21 mouse cellular contexts compared by ENCODE assay signal in the genomic region with DNA sequence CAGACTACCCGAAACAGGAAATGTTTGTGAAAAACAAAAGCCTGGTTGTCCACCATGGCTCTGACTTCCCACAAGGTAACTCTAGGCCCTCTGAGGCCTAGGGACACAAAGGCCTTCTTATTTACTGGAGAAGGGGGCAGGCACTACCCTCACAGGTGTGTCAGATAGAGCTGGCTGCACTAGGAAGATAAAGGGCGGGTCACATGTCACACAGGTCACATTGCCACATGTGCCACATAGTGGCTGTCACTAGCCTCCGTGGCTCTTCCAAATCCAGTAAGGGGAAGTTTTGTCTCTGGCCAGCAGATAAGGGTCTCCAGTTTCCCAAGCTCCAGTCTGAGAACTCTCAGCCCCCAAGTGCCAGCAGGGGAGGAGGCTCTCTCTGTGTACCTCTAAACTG. TPM values are rescaled to one million over a fixed set of nuclear protein-coding genes. Genes with fewer than 3 reads are reported as not detected.
A peak's percentile ranks its signal among the peaks of the same experiment; 100 is the strongest.
DNase-seq lines count a peak whose midpoint lies in the region; ATAC-seq and TF ChIP-seq lines count a peak whose summit lies in the region.
"Had no signal": no experiment of that assay in that cellular context is flagged by ENCODE, and none has a peak within 500 bp of the region (broad histone marks: within the 10 kb centered on the region; RNA-seq: fewer than 3 reads in every experiment).

No protein-coding gene starts in this region.

- H3K27ac ChIP-seq in liver, embryonic 14.5 days = no peak overlapping the region
- H3K27ac ChIP-seq in stomach, postnatal 0 days (replicated peaks) = peak overlapping the region; percentile 45; the same call in 1 of the 2 replicates
- H3K27ac ChIP-seq: forebrain, embryonic 15.5 days; heart, embryonic 10.5 days; neural tube, embryonic 12.5 days had no signal

- no peaks in the 10 kb centered on the region for H3K27me3 ChIP-seq in liver, embryonic 14.5 days (ENCODE audit: control insufficient read depth, insufficient read depth, low read length)
- no peaks in the 10 kb centered on the region for H3K27me3 ChIP-seq in stomach, postnatal 0 days (ENCODE audit: control insufficient read depth, insufficient read depth, low read length)
- H3K27me3 ChIP-seq: forebrain, embryonic 15.5 days; limb, embryonic 12.5 days; neural tube, embryonic 12.5 days; Patski had no signal

- 16% methylated on average over 3 of the region's 3 CpGs for WGBS in liver, embryonic 14.5 days (ENCODE audit: insufficient replicate concordance)
- 62% methylated on average over 3 of the region's 3 CpGs for WGBS in stomach, postnatal 0 days

- peaks cover 3 to 8% of the 10 kb centered on the region in 2 experiments; a peak in 3 of 4 replicates for H3K4me1 ChIP-seq in liver, embryonic 14.5 days (replicated peaks; ENCODE audit: control insufficient read depth in 2 of 2, insufficient read depth in 2 of 2, low read length in 1 of 2)
- H3K4me1 ChIP-seq in stomach, postnatal 0 days (replicated peaks; ENCODE audit: control insufficient read depth, insufficient read depth) = peaks cover 6% of the 10 kb centered on the region; the same call in 1 of the 2 replicates

- intact Hi-C loops in left cerebral cortex, postnatal 25 days (cut with DNase I) = no loop called here

- no peaks in the 10 kb centered on the region for H3K9me3 ChIP-seq in liver, embryonic 14.5 days (ENCODE audit: control insufficient read depth, low read length)
- H3K9me3 ChIP-seq in stomach, postnatal 0 days (ENCODE audit: control insufficient read depth, low read length) = no peaks in the 10 kb centered on the region
- H3K9me3 ChIP-seq: forebrain, embryonic 15.5 days; heart, embryonic 10.5 days; limb, embryonic 12.5 days; neural tube, embryonic 12.5 days had no signal

- H3K9ac ChIP-seq in liver, embryonic 14.5 days (replicated peaks) = no peak overlapping the region
- H3K9ac ChIP-seq in stomach, postnatal 0 days (ENCODE audit: low read length) = no peak overlapping the region
- H3K9ac ChIP-seq: forebrain, embryonic 15.5 days; limb, embryonic 12.5 days; neural tube, embryonic 12.5 days had no signal

- no peak overlapping the region for H3K4me2 ChIP-seq in liver, embryonic 14.5 days (ENCODE audit: low read depth)
- no peak overlapping the region for H3K4me2 ChIP-seq in stomach, postnatal 0 days (replicated peaks; ENCODE audit: low read depth)
- H3K4me2 ChIP-seq: forebrain, embryonic 15.5 days; limb, embryonic 12.5 days; neural tube, embryonic 12.5 days had no signal

- H3K36me3 ChIP-seq in liver, embryonic 14.5 days (replicated peaks; ENCODE audit: control insufficient read depth, insufficient read depth, low read depth) = no peaks in the 10 kb centered on the region
- H3K36me3 ChIP-seq in stomach, postnatal 0 days (ENCODE audit: control insufficient read depth, insufficient read depth, low read length) = 0 out of 2 replicates have a peak, but pooled peaks cover 5% of the 10 kb centered on the region

- TF ChIP-seq CTCF in liver, embryonic 14.5 days (IDR thresholded peaks at IDR 0.05; ENCODE audit: low read depth) = no peak
- no peak for TF ChIP-seq CTCF in stomach, postnatal 0 days (IDR thresholded peaks at IDR 0.05; ENCODE audit: low read depth)

- peak; percentile 77; the same call in 1 of the 2 replicates for ATAC-seq in erythroid progenitor cell, adult 5-6 weeks (replicated peaks; ENCODE audit: low FRiP score, poor library complexity, severe bottlenecking)
- ATAC-seq in liver, embryonic 14.5 days (ENCODE audit: insufficient read depth) = peak; percentile 85
- ATAC-seq in stomach, postnatal 0 days (ENCODE audit: low FRiP score, low TSS enrichment) = peak; percentile 58; the same call in 1 of the 2 replicates
- ATAC-seq: forebrain, embryonic 15.5 days; hindbrain, embryonic 16.5 days; Patski had no signal

- no peak overlapping the region for H3K4me3 ChIP-seq in liver, embryonic 14.5 days (ENCODE audit: insufficient read depth in 1 of 2, low read depth in 2 of 2, low read length in 2 of 2)
- no peak overlapping the region for H3K4me3 ChIP-seq in stomach, postnatal 0 days (ENCODE audit: low read depth, low read length)
- H3K4me3 ChIP-seq: erythroblast, embryonic 14.5 days; forebrain, embryonic 15.5 days; heart, embryonic 10.5 days; limb, embryonic 12.5 days; neural tube, embryonic 12.5 days had no signal

- peak; percentile 0 for DNase-seq in kidney, postnatal 14 days
- no peak for DNase-seq in kidney, adult 8-10 months
- peak; percentile 44 to 59 (median 47) for DNase-seq in liver, embryonic 14.5 days (ENCODE audit: low read depth in 3 of 3, low spot score in 3 of 3)
- DNase-seq in stomach, postnatal 0 days (ENCODE audit: low spot score) = peak; percentile 23
- no peak for DNase-seq in left cerebral cortex, postnatal 25 days (ENCODE audit: low spot score in 2 of 2)
- no peak for DNase-seq in lung, postnatal 14 days
- no peak for DNase-seq in spleen, postnatal 14 days (ENCODE audit: low spot score in 2 of 2)
- DNase-seq: adrenal gland, postnatal 14 days; cerebellum, postnatal 10 days; embryo, embryonic 11 days; gastrocnemius, postnatal 36 days; heart, postnatal 4 days; kidney, adult 9 months had no signal

- TF ChIP-seq EP300 in liver, embryonic 14.5 days (IDR thresholded peaks at IDR 0.05; ENCODE audit: low read depth) = peak; percentile 48
- no peak for TF ChIP-seq EP300 in stomach, postnatal 0 days (optimal IDR thresholded peaks at IDR 0.05)

RNA-seq across cellular contexts. Expression of gene Twsg1, which starts 31.8 kb away (rescaled TPM):
- total RNA-seq in erythroid progenitor cell, adult 5-6 weeks (2015; ENCODE audit: low replicate concordance) = 10.9 and 16.9 TPM in 2 replicates
- total RNA-seq in erythroid progenitor cell, adult 5-6 weeks (2017; ENCODE audit: low replicate concordance) = 10.5 and 13.8 TPM in 2 replicates
- polyA plus RNA-seq in liver, embryonic 14.5 days (2012; rRNA removed) = 7.7 and 8.1 TPM in 2 replicates
- polyA plus RNA-seq in liver, embryonic 14.5 days (2014; fragmentation: Nextera tagmentation; extraction: Ambion mirVana) = 16.1 and 18.3 TPM in 2 replicates
- polyA plus RNA-seq in stomach, postnatal 0 days (2015; fragmentation: Nextera tagmentation; extraction: Ambion mirVana) = 63.5 and 66.8 TPM in 2 replicates
- total RNA-seq in left cerebral cortex, postnatal 25 days (2021) = 10 to 100 TPM; 25.2 to 30.1 TPM

RNA-seq across cellular contexts. Expression of gene Ralbp1, which starts 33.6 kb away (rescaled TPM):
- 18.9 and 22.7 TPM in 2 replicates for total RNA-seq in erythroid progenitor cell, adult 5-6 weeks (2015; ENCODE audit: low replicate concordance)
- total RNA-seq in erythroid progenitor cell, adult 5-6 weeks (2017; ENCODE audit: low replicate concordance) = 40.8 and 45.1 TPM in 2 replicates
- polyA plus RNA-seq in liver, embryonic 14.5 days (2012; rRNA removed) = 11.0 and 15.7 TPM in 2 replicates
- polyA plus RNA-seq in liver, embryonic 14.5 days (2014; fragmentation: Nextera tagmentation; extraction: Ambion mirVana) = 36.0 and 38.1 TPM in 2 replicates
- 114 and 117 TPM in 2 replicates for polyA plus RNA-seq in stomach, postnatal 0 days (2015; fragmentation: Nextera tagmentation; extraction: Ambion mirVana)
- total RNA-seq in left cerebral cortex, postnatal 25 days (2021) = 10 to 100 TPM; 53.1 to 57.8 TPM

Comparison
In these comparisons a context has a peak if more than half of its experiments do, and no peak if none do; other contexts are left out.
1. DNase-seq: peak in kidney, postnatal 14 days (single experiment), liver, embryonic 14.5 days (3 of 3) and stomach, postnatal 0 days (single experiment); none in kidney, adult 8-10 months (0 of 2), left cerebral cortex, postnatal 25 days (0 of 2), lung, postnatal 14 days (single experiment) and spleen, postnatal 14 days (0 of 2).
2. Peak in every context shown above with its lines, with median percentiles within 50 percentile points of each other: ATAC-seq.